Mouse (Mus musculus) stomach, embryonic 15.5 days (tissue): Measurements from ENCODE around the gene Mtmr12. TPM values are rescaled to one million over a fixed set of nuclear protein-coding genes. Genes with fewer than 3 reads are reported as not detected.

ENCODE experiments used
- ATAC-seq: fragments of 200-750 bp; cut with Nextera tagmentation; 2 replicates; pipeline ENCODE4 v1.8.0; 2017; ENCODE audit warnings: low read depth, moderate number of reproducible peaks, moderate TSS enrichment; ENCODE audit not compliant: insufficient read depth, low FRiP score
- H3K27ac ChIP-seq: fragments of 300-500 bp; sonication (generic); 2 replicates; pipeline ENCODE4 v1.5.1; 2015; ENCODE audit warnings: mild to moderate bottlenecking, inconsistent platforms
- H3K27me3 ChIP-seq: fragments of 300-500 bp; sonication (generic); replicated peaks from 2 replicates; pipeline ENCODE4 v1.6.1; 2015; ENCODE audit warnings: inconsistent platforms
- H3K36me3 ChIP-seq: fragments of 300-500 bp; sonication (generic); 2 replicates; pipeline ENCODE4 v1.6.1; 2015; ENCODE audit warnings: inconsistent platforms
- H3K4me1 ChIP-seq: fragments of 300-500 bp; sonication (generic); 2 replicates; pipeline ENCODE4 v1.6.1; 2015; ENCODE audit warnings: inconsistent platforms
- H3K4me2 ChIP-seq: fragments of 300-500 bp; sonication (generic); 2 replicates; pipeline ENCODE4 v1.6.1; 2015; ENCODE audit warnings: mild to moderate bottlenecking, inconsistent platforms
- H3K4me3 ChIP-seq: fragments of 300-500 bp; sonication (generic); replicated peaks from 2 replicates; pipeline ENCODE4 v1.5.1; 2015; ENCODE audit warnings: inconsistent platforms
- H3K9ac ChIP-seq: fragments of 300-500 bp; sonication (generic); 2 replicates; pipeline ENCODE4 v1.6.1; 2015; ENCODE audit warnings: inconsistent platforms
- H3K9me3 ChIP-seq: fragments of 300-500 bp; sonication (generic); 2 replicates; pipeline ENCODE4 v1.6.1; 2016; ENCODE audit warnings: inconsistent platforms
- WGBS: fragments of 180-500 bp; shearing (Covaris S2); methylation state at CpG from one replicate; pipeline ENCODE4 v1.1.7; 2015; 5-methylcytosine and 5-hydroxymethylcytosine counted together
- polyA plus RNA-seq: library from polyadenylated mRNA; unstranded; fragments of >200 nt; fragmentation: Nextera tagmentation; extraction: Ambion mirVana; gene quantifications from 2 replicates; pipeline ENCODE4 v1.2.1, GENCODE M21; 2015

Mtmr12 gene
- polyA plus RNA-seq, 1 experiment from 2014 or later, result 14.9 TPM

- Histone ChIP-seq H3K9me3 (no peaks in the 10 kb centered on the region), H3K27me3 (no peaks in the 10 kb centered on the region), H3K9ac (no peak overlapping the region), H3K4me3 (no peak overlapping the region), H3K27ac (no peak overlapping the region), H3K36me3 (peaks cover 55% of the 10 kb centered on the region), H3K4me1 (no peaks in the 10 kb centered on the region), H3K4me2 (no peak overlapping the region)
- WGBS, result 42% methylated on average over 1 of the region's 1 CpGs
- peak; percentile 27; the same call in 1 of the 2 replicates for ATAC-seq
Measured at GRCm38 (mm10) chr15:12268021-12268420, 63.2 kb downstream of the Mtmr12 start.

GRCm38 (mm10) chr15:12271340-12271739 lies 66.5 kb downstream of the Mtmr12 start:
- Histone ChIP-seq H3K9ac (no peak overlapping the region), H3K4me3 (no peak overlapping the region), H3K27me3 (no peaks in the 10 kb centered on the region), H3K4me1 (no peaks in the 10 kb centered on the region), H3K27ac (no peak overlapping the region), H3K9me3 (no peaks in the 10 kb centered on the region), H3K36me3 (peaks cover 23% of the 10 kb centered on the region; the same call in 1 of the 2 replicates), H3K4me2 (no peak overlapping the region)
- ATAC-seq, result no peak
- WGBS, result 69% methylated on average over 9 of the region's 9 CpGs

- no peak for ATAC-seq
- Histone ChIP-seq H3K36me3 (peaks cover 14% of the 10 kb centered on the region; the same call in 1 of the 2 replicates), H3K27me3 (no peaks in the 10 kb centered on the region), H3K9ac (no peak overlapping the region), H3K27ac (no peak overlapping the region), H3K4me1 (no peaks in the 10 kb centered on the region), H3K4me2 (no peak overlapping the region), H3K9me3 (no peaks in the 10 kb centered on the region), H3K4me3 (no peak overlapping the region)
- 81% methylated on average over 12 of the region's 12 CpGs for WGBS
Measured at GRCm38 (mm10) chr15:12273325-12274052, 68.7 kb downstream of the Mtmr12 start.

GRCm38 (mm10) chr15:12274053-12274769 lies 69.4 kb downstream of the Mtmr12 start:
- H3K4me3 ChIP-seq, result no peak overlapping the region
- no peak for ATAC-seq
- no peak overlapping the region for H3K4me2 ChIP-seq
- H3K9ac ChIP-seq, result no peak overlapping the region
- H3K9me3 ChIP-seq, result no peaks in the 10 kb centered on the region
- H3K36me3 ChIP-seq, result peaks cover 8% of the 10 kb centered on the region; the same call in 1 of the 2 replicates
- no peaks in the 10 kb centered on the region for H3K27me3 ChIP-seq
- H3K4me1 ChIP-seq, result no peaks in the 10 kb centered on the region
- 64% methylated on average over 4 of the region's 4 CpGs for WGBS
- no peak overlapping the region for H3K27ac ChIP-seq

- 72% methylated on average over 4 of the region's 4 CpGs for WGBS
- no peak overlapping the region for H3K4me3 ChIP-seq
- H3K4me2 ChIP-seq, result no peak overlapping the region
- no peak for ATAC-seq
- H3K4me1 ChIP-seq, result no peaks in the 10 kb centered on the region
- no peak overlapping the region for H3K9ac ChIP-seq
- no peaks in the 10 kb centered on the region for H3K36me3 ChIP-seq
- no peaks in the 10 kb centered on the region for H3K27me3 ChIP-seq
- no peaks in the 10 kb centered on the region for H3K9me3 ChIP-seq
- no peak overlapping the region for H3K27ac ChIP-seq
Measured at GRCm38 (mm10) chr15:12275091-12275623, 70.3 kb downstream of the Mtmr12 start.

GRCm38 (mm10) chr15:12279816-12280215 lies 75.0 kb downstream of the Mtmr12 start:
- no peak for ATAC-seq
- H3K4me2 ChIP-seq, result no peak overlapping the region
- no peaks in the 10 kb centered on the region for H3K4me1 ChIP-seq
- no peak overlapping the region for H3K4me3 ChIP-seq
- H3K9me3 ChIP-seq, result no peaks in the 10 kb centered on the region
- no peaks in the 10 kb centered on the region for H3K27me3 ChIP-seq
- WGBS, result 88% methylated on average over 1 of the region's 1 CpGs
- no peak overlapping the region for H3K9ac ChIP-seq
- no peak overlapping the region for H3K27ac ChIP-seq
- no peaks in the 10 kb centered on the region for H3K36me3 ChIP-seq

GRCm38 (mm10) chr15:12284794-12285534 lies 80.1 kb downstream of the Mtmr12 start:
- Histone ChIP-seq H3K4me3 (no peak overlapping the region), H3K27me3 (no peaks in the 10 kb centered on the region)

GRCm38 (mm10) chr15:12285535-12285809 lies 80.6 kb downstream of the Mtmr12 start:
- WGBS, result 73% methylated on average over 5 of the region's 5 CpGs
- H3K4me1 ChIP-seq, result no peaks in the 10 kb centered on the region
- no peak overlapping the region for H3K27ac ChIP-seq
- ATAC-seq, result no peak
- H3K9ac ChIP-seq, result no peak overlapping the region
- no peak overlapping the region for H3K4me3 ChIP-seq
- H3K27me3 ChIP-seq, result no peaks in the 10 kb centered on the region
- H3K36me3 ChIP-seq, result no peaks in the 10 kb centered on the region
- H3K4me2 ChIP-seq, result no peak overlapping the region
- H3K9me3 ChIP-seq, result no peaks in the 10 kb centered on the region

More at GRCm38 (mm10) chr15:12284794-12285534, 80.1 kb downstream of the Mtmr12 start:
- WGBS, result 55% methylated on average over 6 of the region's 6 CpGs
- no peaks in the 10 kb centered on the region for H3K9me3 ChIP-seq
- no peak overlapping the region for H3K27ac ChIP-seq
- no peak overlapping the region for H3K4me2 ChIP-seq
- H3K9ac ChIP-seq, result no peak overlapping the region
- no peaks in the 10 kb centered on the region for H3K36me3 ChIP-seq
- no peaks in the 10 kb centered on the region for H3K4me1 ChIP-seq
- no peak for ATAC-seq

- Histone ChIP-seq H3K36me3 (no peaks in the 10 kb centered on the region), H3K4me3 (no peak overlapping the region), H3K9me3 (no peaks in the 10 kb centered on the region), H3K9ac (no peak overlapping the region), H3K4me1 (no peaks in the 10 kb centered on the region), H3K27me3 (no peaks in the 10 kb centered on the region), H3K4me2 (no peak overlapping the region), H3K27ac (no peak overlapping the region)
- ATAC-seq, result no peak
- 81% methylated on average over 7 of the region's 7 CpGs for WGBS
Measured at GRCm38 (mm10) chr15:12290330-12290729, 85.5 kb downstream of the Mtmr12 start.

GRCm38 (mm10) chr15:12291757-12292156 lies 86.9 kb downstream of the Mtmr12 start:
- 81% methylated on average over 2 of the region's 2 CpGs for WGBS
- H3K36me3 ChIP-seq, result no peaks in the 10 kb centered on the region
- H3K4me1 ChIP-seq, result no peaks in the 10 kb centered on the region
- no peak overlapping the region for H3K4me3 ChIP-seq
- H3K9ac ChIP-seq, result no peak overlapping the region
- no peaks in the 10 kb centered on the region for H3K9me3 ChIP-seq
- ATAC-seq, result no peak
- H3K27me3 ChIP-seq, result no peaks in the 10 kb centered on the region
- H3K27ac ChIP-seq, result no peak overlapping the region
- H3K4me2 ChIP-seq, result no peak overlapping the region

- no peak overlapping the region for H3K4me2 ChIP-seq
- 46% methylated on average over 2 of the region's 2 CpGs for WGBS
- H3K4me3 ChIP-seq, result no peak overlapping the region
- no peak for ATAC-seq
- H3K27ac ChIP-seq, result no peak overlapping the region
- no peak overlapping the region for H3K9ac ChIP-seq
- no peaks in the 10 kb centered on the region for H3K4me1 ChIP-seq
- H3K36me3 ChIP-seq, result no peaks in the 10 kb centered on the region
- H3K27me3 ChIP-seq, result no peaks in the 10 kb centered on the region
- H3K9me3 ChIP-seq, result no peaks in the 10 kb centered on the region
Measured at GRCm38 (mm10) chr15:12296228-12296627, 91.4 kb downstream of the Mtmr12 start.
